Mouse (Mus musculus) midbrain, embryonic 16.5 days (tissue): Measurements from ENCODE around the gene Zzz3. TPM values are rescaled to one million over a fixed set of nuclear protein-coding genes. Genes with fewer than 3 reads are reported as not detected.

Experiments
- ATAC-seq: fragments of 200-750 bp; cut with Nextera tagmentation; 2 replicates; pipeline ENCODE4 v1.8.0; 2017; ENCODE audit warnings: moderate TSS enrichment
- H3K27ac ChIP-seq: fragments of 300-500 bp; sonication (generic); 2 replicates; pipeline ENCODE4 v1.5.1; 2014; ENCODE audit warnings: mild to moderate bottlenecking, low read length, mixed read lengths
- H3K27me3 ChIP-seq: fragments of 300-500 bp; sonication (generic); 2 replicates; pipeline ENCODE4 v1.6.1; 2014; ENCODE audit warnings: low read depth, low read length, mixed read lengths; ENCODE audit not compliant: control insufficient read depth, insufficient read depth
- H3K36me3 ChIP-seq: fragments of 300-500 bp; sonication (generic); 2 replicates; pipeline ENCODE4 v1.6.1; 2014; ENCODE audit warnings: mild to moderate bottlenecking, low read length, moderate library complexity, mixed read lengths; ENCODE audit not compliant: control insufficient read depth, insufficient read depth
- H3K4me1 ChIP-seq: fragments of 300-500 bp; sonication (generic); 2 replicates; pipeline ENCODE4 v1.6.1; 2014; ENCODE audit warnings: mild to moderate bottlenecking, low read length, mixed read lengths; ENCODE audit not compliant: control insufficient read depth, insufficient read depth
- H3K4me2 ChIP-seq: fragments of 300-500 bp; sonication (generic); 2 replicates; pipeline ENCODE4 v1.6.1; 2014; ENCODE audit warnings: mild to moderate bottlenecking, low read length, mixed read lengths
- H3K4me3 ChIP-seq: fragments of 300-500 bp; sonication (generic); 2 replicates; pipeline ENCODE4 v1.5.1; 2014; ENCODE audit warnings: low read depth, mild to moderate bottlenecking, low read length, moderate library complexity, mixed read lengths
- H3K9ac ChIP-seq: fragments of 300-500 bp; sonication (generic); 2 replicates; pipeline ENCODE4 v1.6.1; 2014; ENCODE audit warnings: low read depth, low read length, mixed read lengths
- H3K9me3 ChIP-seq: fragments of 300-500 bp; sonication (generic); replicated peaks from 2 replicates; pipeline ENCODE4 v1.6.1; 2014; ENCODE audit warnings: mild to moderate bottlenecking, low read length, mixed read lengths; ENCODE audit not compliant: control insufficient read depth, poor library complexity, severe bottlenecking
- WGBS: fragments of 180-500 bp; shearing (Covaris S2); extraction: QIAGEN DNeasy Blood & Tissue Kit; methylation state at CpG from one replicate; pipeline ENCODE4 v1.1.7; 2014; 5-methylcytosine and 5-hydroxymethylcytosine counted together
- polyA plus RNA-seq: library from polyadenylated mRNA; unstranded; fragments of >200 nt; fragmentation: Nextera tagmentation; extraction: Ambion mirVana; gene quantifications from 2 replicates; pipeline ENCODE4 v1.2.1, GENCODE M21; 2015

Zzz3 gene
- polyA plus RNA-seq, 1 experiment from 2014 or later: 27.1 TPM

- 56% methylated on average over 12 of the region's 12 CpGs for WGBS
- no peaks in the 10 kb centered on the region for H3K9me3 ChIP-seq
- ATAC-seq: no peak; the same call in none of the 2 replicates
- H3K4me1 ChIP-seq: peaks cover 14% of the 10 kb centered on the region
- no peak overlapping the region for H3K4me3 ChIP-seq
- H3K27me3 ChIP-seq: no peaks in the 10 kb centered on the region
- peak overlapping the region; percentile 58 for H3K27ac ChIP-seq
- no peak overlapping the region for H3K9ac ChIP-seq
- H3K4me2 ChIP-seq: no peak overlapping the region
- H3K36me3 ChIP-seq: no peaks in the 10 kb centered on the region
Observed at GRCm38 (mm10) chr3:152494667-152495360, 99.5 kb downstream of the Zzz3 start.

GRCm38 (mm10) chr3:152495415-152495898, 100.2 kb downstream of the Zzz3 start:
- 43% methylated on average over 8 of the region's 8 CpGs for WGBS
- no peak overlapping the region for H3K4me3 ChIP-seq

GRCm38 (mm10) chr3:152497084-152497483, 101.8 kb downstream of the Zzz3 start:
- no peak overlapping the region for H3K9ac ChIP-seq
- H3K4me2 ChIP-seq: no peak overlapping the region
- H3K4me1 ChIP-seq: peaks cover 14% of the 10 kb centered on the region
- 68% methylated on average over 7 of the region's 7 CpGs for WGBS
- H3K27me3 ChIP-seq: no peaks in the 10 kb centered on the region
- no peak overlapping the region for H3K4me3 ChIP-seq
- H3K36me3 ChIP-seq: no peaks in the 10 kb centered on the region
- no peak overlapping the region for H3K27ac ChIP-seq
- ATAC-seq: no peak
- H3K9me3 ChIP-seq: no peaks in the 10 kb centered on the region

More at GRCm38 (mm10) chr3:152495415-152495898, 100.2 kb downstream of the Zzz3 start:
- peak; percentile 80 for ATAC-seq
- Histone ChIP-seq H3K4me1 (peaks cover 14% of the 10 kb centered on the region), H3K36me3 (no peaks in the 10 kb centered on the region), H3K27me3 (no peaks in the 10 kb centered on the region), H3K27ac (peak overlapping the region; percentile 61), H3K9me3 (no peaks in the 10 kb centered on the region), H3K4me2 (no peak overlapping the region), H3K9ac (no peak overlapping the region)

GRCm38 (mm10) chr3:152497842-152498241, 102.6 kb downstream of the Zzz3 start:
- Histone ChIP-seq H3K4me3 (no peak overlapping the region), H3K9me3 (no peaks in the 10 kb centered on the region), H3K4me2 (no peak overlapping the region), H3K27ac (no peak overlapping the region), H3K36me3 (no peaks in the 10 kb centered on the region), H3K27me3 (no peaks in the 10 kb centered on the region), H3K4me1 (peaks cover 14% of the 10 kb centered on the region), H3K9ac (no peak overlapping the region)
- no peak for ATAC-seq
- WGBS: 78% methylated on average over 2 of the region's 2 CpGs

GRCm38 (mm10) chr3:152498968-152499696, 103.9 kb downstream of the Zzz3 start:
- ATAC-seq: no peak
- Histone ChIP-seq H3K4me3 (no peak overlapping the region), H3K27me3 (no peaks in the 10 kb centered on the region), H3K36me3 (no peaks in the 10 kb centered on the region), H3K9ac (no peak overlapping the region), H3K27ac (no peak overlapping the region), H3K4me2 (no peak overlapping the region), H3K4me1 (peaks cover 14% of the 10 kb centered on the region), H3K9me3 (no peaks in the 10 kb centered on the region)
- 75% methylated on average over 2 of the region's 2 CpGs for WGBS

- H3K27me3 ChIP-seq: no peaks in the 10 kb centered on the region
- WGBS: 65% methylated on average over 8 of the region's 8 CpGs
- no peak for ATAC-seq
Observed at GRCm38 (mm10) chr3:152507900-152508299, 112.6 kb downstream of the Zzz3 start.

GRCm38 (mm10) chr3:152508419-152508993, 113.2 kb downstream of the Zzz3 start:
- H3K36me3 ChIP-seq: no peaks in the 10 kb centered on the region
- 0 out of 2 replicates have a peak overlapping the region, but pooled peaks have one; percentile 14 for H3K9ac ChIP-seq
- no peaks in the 10 kb centered on the region; the same call in 1 of the 2 replicates for H3K4me1 ChIP-seq
- H3K27ac ChIP-seq: no peak overlapping the region
- no peak overlapping the region for H3K4me3 ChIP-seq
- H3K4me2 ChIP-seq: no peak overlapping the region
- 39% methylated on average over 12 of the region's 12 CpGs for WGBS
- ATAC-seq: peak; percentile 72; the same call in 1 of the 2 replicates
- H3K9me3 ChIP-seq: no peaks in the 10 kb centered on the region
- H3K27me3 ChIP-seq: no peaks in the 10 kb centered on the region

More at GRCm38 (mm10) chr3:152507900-152508299, 112.6 kb downstream of the Zzz3 start:
- no peak overlapping the region for H3K4me3 ChIP-seq
- H3K27ac ChIP-seq: no peak overlapping the region
- no peaks in the 10 kb centered on the region for H3K9me3 ChIP-seq
- H3K36me3 ChIP-seq: no peaks in the 10 kb centered on the region
- H3K9ac ChIP-seq: no peak overlapping the region
- H3K4me1 ChIP-seq: no peaks in the 10 kb centered on the region; the same call in 1 of the 2 replicates
- H3K4me2 ChIP-seq: no peak overlapping the region

GRCm38 (mm10) chr3:152509268-152509667, 114.0 kb downstream of the Zzz3 start:
- Histone ChIP-seq H3K9ac (no peak overlapping the region), H3K4me3 (no peak overlapping the region), H3K36me3 (no peaks in the 10 kb centered on the region), H3K27ac (no peak overlapping the region), H3K4me1 (no peaks in the 10 kb centered on the region; the same call in 1 of the 2 replicates), H3K4me2 (no peak overlapping the region), H3K27me3 (no peaks in the 10 kb centered on the region), H3K9me3 (no peaks in the 10 kb centered on the region)
- 91% methylated on average over 7 of the region's 7 CpGs for WGBS
- ATAC-seq: no peak
